Mouse (Mus musculus) left cerebral cortex, adult 8-10 months (tissue): ENCODE results near the gene Sh3bp4. TPM values are rescaled to one million over a fixed set of nuclear protein-coding genes. Genes with fewer than 3 reads are reported as not detected.

Experiments used
- DNase-seq, 2 experiments: peaks; one replicate each; pipeline ENCODE4 v3.0.0; 2022; ENCODE audit warnings: low spot score in 2 of 2
- total RNA-seq, 4 experiments: library from RNA; stranded (reverse); gene quantifications; 2 replicates each; pipeline ENCODE4 v1.2.4; 2022

Gene Sh3bp4
- total RNA-seq, 4 experiments from 2014 or later: 16.2 to 17.6 (median 17.2) TPM

GRCm38 (mm10) chr1:89183261-89183831 lies 113.1 kb downstream of the Sh3bp4 start:
- no peak for DNase-seq

GRCm38 (mm10) chr1:89184111-89184785 lies 114.0 kb downstream of the Sh3bp4 start:
- no peak for DNase-seq

GRCm38 (mm10) chr1:89184839-89185238 lies 114.6 kb downstream of the Sh3bp4 start:
- DNase-seq: no peak

GRCm38 (mm10) chr1:89187441-89187840 lies 117.2 kb downstream of the Sh3bp4 start:
- no peak for DNase-seq

- no peak for DNase-seq
These were observed 117.9 kb downstream of the Sh3bp4 start for GRCm38 (mm10) chr1:89188091-89188490.

- no peak for DNase-seq
These were observed 119.0 kb downstream of the Sh3bp4 start for GRCm38 (mm10) chr1:89189204-89189603.

GRCm38 (mm10) chr1:89190621-89191020 lies 120.4 kb downstream of the Sh3bp4 start:
- DNase-seq: no peak

- peak in 1 of 2 experiments; percentile 58 for DNase-seq
These were observed 121.0 kb downstream of the Sh3bp4 start for GRCm38 (mm10) chr1:89191127-89191740.

GRCm38 (mm10) chr1:89192536-89193220 lies 122.5 kb downstream of the Sh3bp4 start:
- no peak for DNase-seq

GRCm38 (mm10) chr1:89193576-89193975 lies 123.4 kb downstream of the Sh3bp4 start:
- peak in 1 of 2 experiments; percentile 42 for DNase-seq

- peak; percentile 40 to 57 for DNase-seq
These were observed 125.9 kb downstream of the Sh3bp4 start for GRCm38 (mm10) chr1:89195827-89196712.
